Mouse (Mus musculus) left cerebral cortex, postnatal 36 days (tissue): ENCODE measurements around the gene Chdh. TPM values are rescaled to one million over a fixed set of nuclear protein-coding genes. Genes with fewer than 3 reads are reported as not detected.

Experiments
- DNase-seq, 2 experiments: peaks; one replicate each; pipeline ENCODE4 v3.0.0; 2021 to 2022; ENCODE audit warnings: low spot score in 2 of 2, mixed read lengths in 1 of 2
- intact Hi-C: fragments of 180-260 bp; cut with DNase I; formaldehyde crosslinking; loops from one replicate; pipeline ENCODE4 v1.15.1; 2025
- microRNA-seq: library from miRNA; unstranded; fragments of <30 nt; microRNA quantifications from one replicate; pipeline ENCODE4 v1.2.0, GENCODE M21; 2022
- total RNA-seq, 2 experiments: library from RNA; stranded (reverse); gene quantifications; 2 replicates each; pipeline ENCODE4 v1.2.3; 2021

Chdh gene
- total RNA-seq, 2 experiments from 2014 or later: 1.9 to 2.0 TPM

GRCm38 (mm10) chr14:30045704-30046220 is 36.9 kb downstream of the Chdh start:
- DNase-seq: no peak
- intact Hi-C loops: no loop called here

- no peak for DNase-seq
These were observed 38.2 kb downstream of the Chdh start for GRCm38 (mm10) chr14:30046976-30047375.

GRCm38 (mm10) chr14:30048049-30048448 is 39.2 kb downstream of the Chdh start:
- intact Hi-C loops: no loop called here

More at GRCm38 (mm10) chr14:30046976-30047375, 38.2 kb downstream of the Chdh start:
- intact Hi-C loops: no loop called here

GRCm38 (mm10) chr14:30050280-30050679 is 41.5 kb downstream of the Chdh start:
- intact Hi-C loops: no loop called here
- no peak for DNase-seq

More at GRCm38 (mm10) chr14:30048049-30048448, 39.2 kb downstream of the Chdh start:
- DNase-seq: no peak

GRCm38 (mm10) chr14:30054922-30055321 is 46.1 kb downstream of the Chdh start:
- intact Hi-C loops: no loop called here
- no peak for DNase-seq

- intact Hi-C loops: no loop called here
- DNase-seq: no peak
These were observed 47.4 kb downstream of the Chdh start for GRCm38 (mm10) chr14:30056031-30056766.

- no peak for DNase-seq
- intact Hi-C loops: no loop called here
These were observed 56.0 kb downstream of the Chdh start for GRCm38 (mm10) chr14:30064864-30065263.

- DNase-seq: no peak
- intact Hi-C loops: no loop called here
These were observed 57.9 kb downstream of the Chdh start for GRCm38 (mm10) chr14:30066752-30067151.

GRCm38 (mm10) chr14:30068566-30068965 is 59.7 kb downstream of the Chdh start:
- intact Hi-C loops: no loop called here
- no peak for DNase-seq

GRCm38 (mm10) chr14:30075268-30075887 is 66.6 kb downstream of the Chdh start:
- DNase-seq: no peak
- intact Hi-C loops: no loop called here

GRCm38 (mm10) chr14:30078115-30078808 is 69.4 kb downstream of the Chdh start:
- intact Hi-C loops: no loop called here
- DNase-seq: no peak

GRCm38 (mm10) chr14:30079729-30080128 is 70.9 kb downstream of the Chdh start:
- no peak for DNase-seq
- intact Hi-C loops: no loop called here

Small RNA genes within 50 kb of the gene (microRNA-seq; reads per million reads assigned to microRNA genes)
- gene Mir6947: not detected

Other genes starting within 250 kb of the Chdh start
- gene Selenok, start 40.7 kb upstream of the Chdh start, total RNA-seq: 100 to 1,000 TPM; 119 to 143 TPM
- 10 to 100 TPM; 67.2 to 97.4 TPM for gene Actr8, start 30.7 kb upstream of the Chdh start, total RNA-seq
- gene Il17rb, start 127 bp upstream of the Chdh start, total RNA-seq: 1 to 10 TPM in 1 of 2 experiments, under 1 TPM in 1; 0.86 to 1.2 TPM